Mouse (Mus musculus): Measurements from ENCODE around the gene Kremen1.

GRCm38 (mm10) chr11:5179391-5179790, 82.0 kb downstream of the Kremen1 start:
- TF ChIP-seq EP300 (IDR thresholded peaks at IDR 0.05; ENCODE audit: low read depth) (no peak), CTCF (IDR thresholded peaks at IDR 0.05; ENCODE audit: low read depth) (no peak)

Measured in heart, postnatal 0 days (tissue).